Mouse (Mus musculus): Measurements from ENCODE around the gene Fancc.
"Not testable (repeated sequence)": the region's sequence is repeated elsewhere in the genome, so short reads cannot be mapped to it uniquely, and the experiment has no call there.

The Fancc gene

GRCm38 (mm10) chr13:63317681-63318104 is 179.4 kb downstream of the Fancc start:
- no peak for DNase-seq (ENCODE audit: inconsistent ontology term)

- no peak for DNase-seq (ENCODE audit: inconsistent ontology term)
These were observed 180.7 kb downstream of the Fancc start for GRCm38 (mm10) chr13:63316407-63316806.

GRCm38 (mm10) chr13:63315777-63316176 is 181.3 kb downstream of the Fancc start:
- no peak for DNase-seq (ENCODE audit: inconsistent ontology term)

- DNase-seq (ENCODE audit: inconsistent ontology term): not testable (repeated sequence)
These were observed 182.0 kb downstream of the Fancc start for GRCm38 (mm10) chr13:63315111-63315510.

- DNase-seq (ENCODE audit: inconsistent ontology term): no peak
These were observed 182.5 kb downstream of the Fancc start for GRCm38 (mm10) chr13:63314608-63314920.

- DNase-seq (ENCODE audit: inconsistent ontology term): no peak
These were observed 183.1 kb downstream of the Fancc start for GRCm38 (mm10) chr13:63313748-63314607.

- no peak for DNase-seq (ENCODE audit: inconsistent ontology term)
These were observed 183.8 kb downstream of the Fancc start for GRCm38 (mm10) chr13:63313247-63313646.

GRCm38 (mm10) chr13:63311156-63311555 is 185.9 kb downstream of the Fancc start:
- no peak for DNase-seq (ENCODE audit: inconsistent ontology term)

- no peak for DNase-seq (ENCODE audit: inconsistent ontology term)
These were observed 187.5 kb downstream of the Fancc start for GRCm38 (mm10) chr13:63309563-63309962.

- DNase-seq (ENCODE audit: inconsistent ontology term): no peak
These were observed 190.3 kb downstream of the Fancc start for GRCm38 (mm10) chr13:63306768-63307167.

GRCm38 (mm10) chr13:63305160-63306011 is 191.7 kb downstream of the Fancc start:
- peak; percentile 79 for DNase-seq (ENCODE audit: inconsistent ontology term)

GRCm38 (mm10) chr13:63304799-63305159 is 192.3 kb downstream of the Fancc start:
- no peak for DNase-seq (ENCODE audit: inconsistent ontology term)

GRCm38 (mm10) chr13:63304124-63304792 is 192.8 kb downstream of the Fancc start:
- no peak for DNase-seq (ENCODE audit: inconsistent ontology term)

GRCm38 (mm10) chr13:63302381-63302780 is 194.7 kb downstream of the Fancc start:
- no peak for DNase-seq (ENCODE audit: inconsistent ontology term)

GRCm38 (mm10) chr13:63301764-63302209 is 195.3 kb downstream of the Fancc start:
- DNase-seq (ENCODE audit: inconsistent ontology term): no peak

- DNase-seq (ENCODE audit: inconsistent ontology term): no peak
These were observed 196.1 kb downstream of the Fancc start for GRCm38 (mm10) chr13:63300929-63301328.

- no peak for DNase-seq (ENCODE audit: inconsistent ontology term)
These were observed 198.1 kb downstream of the Fancc start for GRCm38 (mm10) chr13:63298931-63299330.

- DNase-seq (ENCODE audit: inconsistent ontology term): no peak
These were observed 199.1 kb downstream of the Fancc start for GRCm38 (mm10) chr13:63297933-63298332.

GRCm38 (mm10) chr13:63297003-63297402 is 200.1 kb downstream of the Fancc start:
- no peak for DNase-seq (ENCODE audit: inconsistent ontology term)

GRCm38 (mm10) chr13:63296300-63296699 is 200.8 kb downstream of the Fancc start:
- DNase-seq (ENCODE audit: inconsistent ontology term): no peak

- DNase-seq (ENCODE audit: inconsistent ontology term): peak; percentile 92
These were observed 202.5 kb downstream of the Fancc start for GRCm38 (mm10) chr13:63294359-63295193.
